Mouse (Mus musculus) ES-E14 (cell line): ENCODE measurements around the gene Pum1.

Source experiments
- CHD2 ChIP-seq: IDR thresholded peaks from 2 replicates; pipeline ENCODE4 v1.6.1; 2014; ENCODE audit warnings: mild to moderate bottlenecking, low read depth, low read length, inconsistent platforms
- HCFC1 ChIP-seq: IDR thresholded peaks from 2 replicates; pipeline ENCODE4 v1.6.1; 2012; ENCODE audit warnings: low read length, inconsistent platforms, borderline replicate concordance; ENCODE audit not compliant: insufficient read depth
- MAFK ChIP-seq: IDR thresholded peaks from 2 replicates; pipeline ENCODE4 v1.6.1; 2014; ENCODE audit warnings: mild to moderate bottlenecking, low read depth, low read length, inconsistent platforms; ENCODE audit not compliant: insufficient read depth
- ZC3H11A ChIP-seq: IDR thresholded peaks from 2 replicates; pipeline ENCODE4 v1.6.1; 2012; ENCODE audit warnings: low read depth, mild to moderate bottlenecking, inconsistent platforms, low read length, borderline replicate concordance
- ZNF384 ChIP-seq: IDR thresholded peaks from 2 replicates; pipeline ENCODE4 v1.6.1; 2012; ENCODE audit warnings: low read depth, low read length, inconsistent platforms

DNA sequence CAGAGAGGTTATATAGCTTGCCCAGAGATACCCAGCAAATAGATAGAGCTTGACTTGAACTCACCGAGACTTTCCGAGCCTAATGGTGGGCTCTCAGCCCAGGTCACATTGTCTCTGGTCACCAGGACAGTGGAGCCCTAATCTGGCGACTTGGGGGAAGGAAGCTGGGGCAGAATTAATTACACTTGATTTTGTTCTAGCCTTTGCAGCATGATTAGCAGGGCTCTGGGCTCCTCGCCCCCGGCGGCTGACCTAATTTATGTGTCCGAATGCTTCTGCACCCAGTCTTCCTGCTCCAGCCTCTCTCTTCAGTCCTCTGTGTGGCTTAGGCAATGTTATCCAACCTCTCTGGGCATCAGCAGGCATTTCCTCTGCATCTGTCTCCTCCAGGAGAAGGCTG is 148.3 kb downstream of the Pum1 start:
- TF ChIP-seq ZC3H11A (no peak), CHD2 (no peak), MAFK (no peak), ZNF384 (no peak), HCFC1 (no peak)
